16 mouse cellular contexts compared by ENCODE assay signal in genomic region chr9:14773813-14774212, GRCm38 (mm10). TPM values are rescaled to one million over a fixed set of nuclear protein-coding genes. Genes with fewer than 3 reads are reported as not detected.
DNase-seq lines count a peak whose midpoint lies in the region; TF ChIP-seq lines count a peak whose summit lies in the region.
"Had no signal": no experiment of that assay in that cellular context is flagged by ENCODE, and none has a peak within 500 bp of the region (broad histone marks: within the 10 kb centered on the region; RNA-seq: fewer than 3 reads in every experiment).

No protein-coding gene starts in this region.

- no peaks in the 10 kb centered on the region for H3K9me3 ChIP-seq in CH12.LX (replicated peaks; ENCODE audit: low read length)
- H3K9me3 ChIP-seq: kidney, embryonic 15.5 days; megakaryocyte, embryonic 14.5 days had no signal

- TF ChIP-seq EP300 in CH12.LX (IDR thresholded peaks at IDR 0.05; ENCODE audit: low read length): no peak

- no peak overlapping the region for H3K27ac ChIP-seq in CH12.LX (ENCODE audit: insufficient read depth, low read depth)
- H3K27ac ChIP-seq: kidney, embryonic 15.5 days had no signal

- peaks cover 0 to 14% of the 10 kb centered on the region in 2 experiments; a peak in 2 of 4 replicates for H3K4me1 ChIP-seq in CH12.LX (ENCODE audit: control insufficient read depth in 1 of 2, insufficient read depth in 2 of 2)

- no peaks in the 10 kb centered on the region for H3K27me3 ChIP-seq in CH12.LX (replicated peaks)

- in situ Hi-C loops in CH12.LX (cut with MboI; ENCODE audit: low pct_ligation_motif_present, low pct_unique_long_range_greater_than_20kb, low sequenced_read_pairs): no loop called here

- no peak overlapping the region for H3K9ac ChIP-seq in CH12.LX (ENCODE audit: insufficient read depth, low read depth)
- H3K9ac ChIP-seq: kidney, embryonic 15.5 days had no signal

- H3K79me2 ChIP-seq in CH12.LX (replicated peaks; ENCODE audit: control insufficient read depth, extremely low read depth, insufficient read depth, poor library complexity, severe bottlenecking): no peaks in the 10 kb centered on the region

- H3K4me2 ChIP-seq in CH12.LX (ENCODE audit: insufficient read depth, low read depth, poor library complexity, severe bottlenecking): no peak overlapping the region
- H3K4me2 ChIP-seq: kidney, embryonic 15.5 days had no signal

- dilution Hi-C loops in CH12.LX (cut with MboI; ENCODE audit: extremely low pct_ligation_motif_present, extremely low pct_unique_long_range_greater_than_20kb, low sequenced_read_pairs): no loop called here

- no peak for TF ChIP-seq POLR2A in CH12.LX (IDR thresholded peaks at IDR 0.05; ENCODE audit: low read depth, low read length)

- no peak overlapping the region for H3K4me3 ChIP-seq in CH12.LX (replicated peaks in 1 of 3; ENCODE audit: low read depth in 2 of 3, low read length in 2 of 3, poor library complexity in 1 of 3)
- H3K4me3 ChIP-seq: kidney, embryonic 15.5 days; megakaryocyte, embryonic 14.5 days had no signal

- peak in 1 of 2 experiments; percentile 64; a peak in 2 of 4 replicates for TF ChIP-seq CTCF in CH12.LX (conservative IDR thresholded peaks at IDR 0.05 in 1 of 2, IDR thresholded peaks at IDR 0.05 in 1 of 2; ENCODE audit: low read depth in 2 of 2, low read length in 2 of 2)

- H3K36me3 ChIP-seq in CH12.LX (replicated peaks in 1 of 2; ENCODE audit: control insufficient read depth in 1 of 2, insufficient read depth in 1 of 2, low read length in 1 of 2): peaks cover 0 to under 1% of the 10 kb centered on the region in 2 experiments
- H3K36me3 ChIP-seq: kidney, embryonic 15.5 days had no signal

- peak; percentile 62 for TF ChIP-seq RAD21 in CH12.LX (IDR thresholded peaks at IDR 0.05; ENCODE audit: low read depth, low read length)

- peak; percentile 26 to 36 for DNase-seq in cerebellum, postnatal 10 days
- no peak for DNase-seq in cerebellum, postnatal 4 days (ENCODE audit: low spot score in 2 of 2)
- peak; percentile 23 for DNase-seq in kidney, adult 9 months
- DNase-seq in kidney, postnatal 36 days: no peak
- no peak for DNase-seq in CH12.LX (ENCODE audit: extremely low read depth)
- DNase-seq in induced T-regulatory cell, adult 2 months (ENCODE audit: low read depth): peak; percentile 64
- DNase-seq in adrenal gland, adult 2 months: no peak
- DNase-seq in ovary, postnatal 36 days (ENCODE audit: low spot score): no peak
- DNase-seq: gastrocnemius, postnatal 14 days; right cerebral cortex, postnatal 25 days had no signal

TF ChIP-seq in CH12.LX, 34 proteins besides CTCF, POLR2A, EP300 and RAD21:
- no peak for TF ChIP-seq NELFE (IDR thresholded peaks at IDR 0.05; ENCODE audit: low read depth, low read length)
- TF ChIP-seq SMC3 (IDR thresholded peaks at IDR 0.05; ENCODE audit: low read depth, low read length): peak; percentile 57

RNA-seq across cellular contexts. Expression of gene 1700012B09Rik, which starts 3.0 kb away (rescaled TPM):
- total RNA-seq in CH12.LX (2012; rRNA removed) (not detected in 2 replicates), CH12.LX (2014; rRNA removed) (not detected in 2 replicates)
- not detected in 2 replicates for polyA plus RNA-seq in CH12.LX (2012; ENCODE audit: insufficient read length, low read depth)
- total RNA-seq in adrenal gland, adult 2 months (2021): not detected
- not detected in 2 replicates for polyA plus RNA-seq in adrenal gland, adult 2 months (2012; rRNA removed)
- total RNA-seq: gastrocnemius, postnatal 14 days; hematopoietic stem cell, adult 5-6 weeks; liver, adult 2 months had no signal
- polyA plus RNA-seq: kidney, embryonic 15.5 days; liver, adult 2 months; neural tube, embryonic 11.5 days; stomach, embryonic 16.5 days had no signal

RNA-seq across cellular contexts. Expression of gene Mre11a, which starts 10.6 kb away (rescaled TPM):
- total RNA-seq in CH12.LX (2012; rRNA removed) (27.7 and 34.8 TPM in 2 replicates), CH12.LX (2014; rRNA removed) (45.7 and 51.6 TPM in 2 replicates)
- 47.3 and 49.3 TPM in 2 replicates for polyA plus RNA-seq in CH12.LX (2012; ENCODE audit: insufficient read length, low read depth)
- total RNA-seq in adrenal gland, adult 2 months (2021): 10 to 100 TPM; 14.5 to 17.3 TPM
- polyA plus RNA-seq in adrenal gland, adult 2 months (2012; rRNA removed): 1.1 and 1.5 TPM in 2 replicates

RNA-seq across cellular contexts. Expression of gene Ankrd49, which starts 10.8 kb away (rescaled TPM):
- total RNA-seq in CH12.LX (2012; rRNA removed) (33.8 and 34.5 TPM in 2 replicates), CH12.LX (2014; rRNA removed) (62.5 and 72.2 TPM in 2 replicates)
- 48.2 and 49.6 TPM in 2 replicates for polyA plus RNA-seq in CH12.LX (2012; ENCODE audit: insufficient read length, low read depth)
- total RNA-seq in adrenal gland, adult 2 months (2021): 10 to 100 TPM; 13.3 TPM
- polyA plus RNA-seq in adrenal gland, adult 2 months (2012; rRNA removed): 1.3 and 1.6 TPM in 2 replicates

RNA-seq across cellular contexts. Expression of gene Fut4, which starts 21.6 kb away (rescaled TPM):
- total RNA-seq in CH12.LX (2012; rRNA removed): not detected in 2 replicates
- total RNA-seq in CH12.LX (2014; rRNA removed): not detected in 2 replicates
- not detected in 2 replicates for polyA plus RNA-seq in CH12.LX (2012; ENCODE audit: insufficient read length, low read depth)
- 1 to 10 TPM in 1 of 2 experiments, under 1 TPM in 1; 0.35 to 2.0 TPM for total RNA-seq in adrenal gland, adult 2 months (2021)
- polyA plus RNA-seq in adrenal gland, adult 2 months (2012; rRNA removed): 1.7 and 1.8 TPM in 2 replicates

RNA-seq across cellular contexts. Expression of gene Piwil4, which starts 33.3 kb away (rescaled TPM):
- total RNA-seq in CH12.LX (2012; rRNA removed) (0.04 TPM in 1 of 2 replicates, not detected in the other), CH12.LX (2014; rRNA removed) (not detected in 2 replicates)
- 0.11 TPM in 1 of 2 replicates, not detected in the other for polyA plus RNA-seq in CH12.LX (2012; ENCODE audit: insufficient read length, low read depth)
- total RNA-seq in adrenal gland, adult 2 months (2021): under 1 TPM in 1 of 2 experiments, not detected in 1; 0.14 TPM
- polyA plus RNA-seq in adrenal gland, adult 2 months (2012; rRNA removed): 0.10 and 0.16 TPM in 2 replicates
- total RNA-seq: liver, adult 2 months had no signal
- polyA plus RNA-seq: liver, adult 2 months had no signal

Comparison
In these comparisons a context has a peak if more than half of its experiments do, and no peak if none do; other contexts are left out.
1. DNase-seq: peak in cerebellum, postnatal 10 days (2 of 2), kidney, adult 9 months (single experiment) and induced T-regulatory cell, adult 2 months (single experiment); none in cerebellum, postnatal 4 days (0 of 2), kidney, postnatal 36 days (0 of 2), CH12.LX (single experiment), adrenal gland, adult 2 months (single experiment) and ovary, postnatal 36 days (single experiment).